Mouse (Mus musculus) testis, adult 2 months (tissue): Measurements from ENCODE around the gene Usp10. TPM values are rescaled to one million over a fixed set of nuclear protein-coding genes. Genes with fewer than 3 reads are reported as not detected.

Source experiments
- H3K27ac ChIP-seq: fragments of 200-500 bp; 2 replicates; pipeline ENCODE4 v1.5.1; 2012; ENCODE audit warnings: low read depth, low read length; ENCODE audit not compliant: control insufficient read depth, insufficient read depth
- H3K27me3 ChIP-seq: fragments of 200-500 bp; 2 replicates; pipeline ENCODE4 v1.6.1; 2012; ENCODE audit warnings: mild to moderate bottlenecking, low read length, moderate library complexity; ENCODE audit not compliant: control insufficient read depth, insufficient read depth
- H3K36me3 ChIP-seq: fragments of 200-500 bp; 2 replicates; pipeline ENCODE4 v1.6.1; 2012; ENCODE audit warnings: mild to moderate bottlenecking, low read length; ENCODE audit not compliant: control insufficient read depth, insufficient read depth
- H3K4me1 ChIP-seq: fragments of 200-500 bp; 2 replicates; pipeline ENCODE4 v1.6.1; 2012; ENCODE audit warnings: low read length; ENCODE audit not compliant: control insufficient read depth, insufficient read depth
- H3K4me3 ChIP-seq: fragments of 200-500 bp; 2 replicates; pipeline ENCODE4 v1.5.1; 2012; ENCODE audit warnings: low read depth, mild to moderate bottlenecking, low read length, moderate library complexity, mixed read lengths; ENCODE audit not compliant: control insufficient read depth
- CTCF ChIP-seq: fragments of 200-500 bp; IDR thresholded peaks from 2 replicates; pipeline ENCODE4 v1.5.1; 2012; ENCODE audit warnings: low read depth, mild to moderate bottlenecking, inconsistent platforms, low read length, moderate library complexity; ENCODE audit not compliant: control insufficient read depth, insufficient read depth, insufficient replicate concordance
- POLR2A ChIP-seq: fragments of 200-500 bp; IDR thresholded peaks from 2 replicates; pipeline ENCODE4 v1.6.1; 2012; ENCODE audit warnings: low read depth, mild to moderate bottlenecking, inconsistent platforms, low read length, moderate library complexity; ENCODE audit not compliant: control insufficient read depth
- polyA plus RNA-seq: library from polyadenylated mRNA; depleted of rRNA; stranded (reverse); fragments of >200 nt; gene quantifications from 2 replicates; pipeline ENCODE4 v1.2.3, GENCODE M21; 2012

The Usp10 gene
- polyA plus RNA-seq, 1 experiment: 19.9 TPM

GRCm38 (mm10) chr8:119958076-119958475 lies 47.9 kb downstream of the Usp10 start:
- H3K27ac ChIP-seq: no peak overlapping the region
- no peak overlapping the region for H3K4me3 ChIP-seq
- H3K27me3 ChIP-seq: no peaks in the 10 kb centered on the region
- no peaks in the 10 kb centered on the region for H3K4me1 ChIP-seq
- H3K36me3 ChIP-seq: peaks cover 2% of the 10 kb centered on the region
- no peak for TF ChIP-seq CTCF
- no peak for TF ChIP-seq POLR2A

- H3K4me1 ChIP-seq: no peaks in the 10 kb centered on the region
- no peaks in the 10 kb centered on the region for H3K36me3 ChIP-seq
- H3K27me3 ChIP-seq: no peaks in the 10 kb centered on the region
- TF ChIP-seq POLR2A (no peak), CTCF (no peak)
- no peak overlapping the region for H3K27ac ChIP-seq
- no peak overlapping the region for H3K4me3 ChIP-seq
Observed at GRCm38 (mm10) chr8:119960531-119961104, 50.5 kb downstream of the Usp10 start.

GRCm38 (mm10) chr8:119964859-119965258 lies 54.7 kb downstream of the Usp10 start:
- H3K4me3 ChIP-seq: no peak overlapping the region
- TF ChIP-seq POLR2A: no peak
- H3K27me3 ChIP-seq: no peaks in the 10 kb centered on the region
- H3K27ac ChIP-seq: no peak overlapping the region
- no peaks in the 10 kb centered on the region for H3K36me3 ChIP-seq
- no peaks in the 10 kb centered on the region; the same call in 1 of the 2 replicates for H3K4me1 ChIP-seq

- no peaks in the 10 kb centered on the region for H3K36me3 ChIP-seq
- no peak overlapping the region for H3K27ac ChIP-seq
- peaks cover 3% of the 10 kb centered on the region; the same call in 1 of the 2 replicates for H3K4me1 ChIP-seq
- no peaks in the 10 kb centered on the region for H3K27me3 ChIP-seq
- TF ChIP-seq POLR2A (no peak), CTCF (peak; percentile 26; the same call in 1 of the 2 replicates)
- H3K4me3 ChIP-seq: no peak overlapping the region
Observed at GRCm38 (mm10) chr8:119967435-119967834, 57.3 kb downstream of the Usp10 start.

GRCm38 (mm10) chr8:119970169-119970568 lies 60.0 kb downstream of the Usp10 start:
- Histone ChIP-seq H3K4me1 (peaks cover 3% of the 10 kb centered on the region; the same call in 1 of the 2 replicates), H3K27me3 (no peaks in the 10 kb centered on the region), H3K4me3 (no peak overlapping the region), H3K27ac (no peak overlapping the region), H3K36me3 (no peaks in the 10 kb centered on the region)
- TF ChIP-seq POLR2A (no peak), CTCF (no peak)

GRCm38 (mm10) chr8:119972558-119972957 lies 62.4 kb downstream of the Usp10 start:
- TF ChIP-seq CTCF (no peak), POLR2A (no peak)
- no peaks in the 10 kb centered on the region for H3K27me3 ChIP-seq
- no peak overlapping the region for H3K27ac ChIP-seq
- no peak overlapping the region for H3K4me3 ChIP-seq
- H3K4me1 ChIP-seq: peaks cover 3% of the 10 kb centered on the region; the same call in 1 of the 2 replicates
- H3K36me3 ChIP-seq: no peaks in the 10 kb centered on the region

GRCm38 (mm10) chr8:119978770-119979381 lies 68.7 kb downstream of the Usp10 start:
- no peaks in the 10 kb centered on the region for H3K27me3 ChIP-seq
- no peak overlapping the region for H3K4me3 ChIP-seq
- H3K27ac ChIP-seq: no peak overlapping the region
- no peak for TF ChIP-seq CTCF
- no peak for TF ChIP-seq POLR2A
- no peaks in the 10 kb centered on the region for H3K36me3 ChIP-seq
- no peaks in the 10 kb centered on the region for H3K4me1 ChIP-seq

GRCm38 (mm10) chr8:119981253-119981652 lies 71.1 kb downstream of the Usp10 start:
- H3K36me3 ChIP-seq: no peaks in the 10 kb centered on the region
- H3K27me3 ChIP-seq: no peaks in the 10 kb centered on the region
- H3K27ac ChIP-seq: no peak overlapping the region
- no peaks in the 10 kb centered on the region for H3K4me1 ChIP-seq
- H3K4me3 ChIP-seq: no peak overlapping the region
- TF ChIP-seq CTCF: no peak
- TF ChIP-seq POLR2A: no peak
